ENCODE assay signal across 11 mouse cellular contexts in the genomic region with DNA sequence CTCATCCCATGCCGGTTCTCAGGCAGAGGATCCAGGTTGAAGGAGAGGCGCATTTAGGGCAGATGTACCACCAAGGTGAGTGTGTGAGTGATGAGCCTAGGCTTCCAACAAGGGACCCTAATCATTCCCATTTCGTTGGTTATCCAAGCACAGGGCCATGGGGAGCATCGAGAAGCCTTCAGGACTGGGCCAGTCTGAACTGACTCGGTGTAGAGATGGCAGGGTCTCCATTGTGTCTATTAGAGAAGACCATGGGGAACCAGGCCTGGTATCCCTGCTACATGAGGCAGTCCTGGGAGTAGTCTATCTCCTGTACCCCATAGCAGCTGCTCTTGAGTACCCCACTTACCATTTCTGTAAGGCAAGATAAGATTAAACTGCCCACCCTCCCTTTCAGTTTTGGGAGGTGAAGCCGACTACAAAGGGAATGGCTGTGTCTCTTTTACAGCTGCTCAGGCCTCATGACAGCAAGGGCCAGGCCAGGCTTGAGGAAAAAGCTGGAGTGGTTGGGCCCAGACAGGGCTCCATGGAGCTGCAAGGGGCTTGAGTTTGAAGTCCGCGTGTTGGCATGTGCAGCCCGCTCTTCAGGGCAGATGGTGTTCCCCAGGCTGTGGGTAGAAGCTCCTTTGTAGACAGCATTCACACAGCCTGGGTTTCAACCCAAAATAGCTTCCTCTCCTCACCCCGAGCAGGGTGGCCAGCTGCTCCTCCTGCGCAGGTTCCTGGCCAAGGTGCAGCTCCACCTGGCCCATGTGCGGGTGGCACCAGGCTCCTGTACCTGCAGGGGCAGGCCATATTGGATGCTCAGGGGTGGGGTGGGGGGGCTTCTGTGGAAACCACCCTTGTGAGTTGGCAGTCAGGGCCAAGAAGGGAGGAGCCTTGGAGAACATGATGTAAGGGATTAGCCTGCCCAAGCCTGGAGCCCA. TPM values are rescaled to one million over a fixed set of nuclear protein-coding genes. Genes with fewer than 3 reads are reported as not detected.
DNase-seq lines count a peak whose midpoint lies in the region; ATAC-seq and TF ChIP-seq lines count a peak whose summit lies in the region.
"Had no signal": no experiment of that assay in that cellular context is flagged by ENCODE, and none has a peak within 500 bp of the region (broad histone marks: within the 10 kb centered on the region; RNA-seq: fewer than 3 reads in every experiment).

No protein-coding gene starts in this region.

- DNase-seq in hindbrain, postnatal 0 days (ENCODE audit: low spot score): peak; percentile 38
- no peak for DNase-seq in hindbrain, embryonic 14.5 days (ENCODE audit: low spot score)
- peak; percentile 98 for DNase-seq in brain, adult 2 months (ENCODE audit: low read depth, low spot score)
- DNase-seq in right cerebral cortex, postnatal 25 days: peak; percentile 39
- DNase-seq in urinary bladder, postnatal 4 days (ENCODE audit: low spot score in 2 of 2): no peak
- no peak for DNase-seq in retina, embryonic 14.5 days (ENCODE audit: low spot score)
- DNase-seq in kidney, postnatal 10 days: no peak

- H3K27ac ChIP-seq in hindbrain, postnatal 0 days: peak overlapping the region; percentile 56; the same call in 1 of the 2 replicates
- no peak overlapping the region for H3K27ac ChIP-seq in hindbrain, embryonic 14.5 days
- H3K27ac ChIP-seq: embryonic facial prominence, embryonic 12.5 days; heart, embryonic 13.5 days; midbrain, embryonic 13.5 days had no signal

- peaks cover 13% of the 10 kb centered on the region for H3K4me1 ChIP-seq in hindbrain, postnatal 0 days (ENCODE audit: insufficient read depth, low read length)
- peaks cover 13% of the 10 kb centered on the region for H3K4me1 ChIP-seq in hindbrain, embryonic 14.5 days (replicated peaks; ENCODE audit: control insufficient read depth, insufficient read depth, low read length)

- TF ChIP-seq CTCF in hindbrain, postnatal 0 days (IDR thresholded peaks at IDR 0.05; ENCODE audit: low read depth): no peak

- ATAC-seq in hindbrain, postnatal 0 days: peak; percentile 68
- ATAC-seq in hindbrain, embryonic 14.5 days (ENCODE audit: low FRiP score): no peak
- ATAC-seq in common myeloid progenitor, adult 5-6 weeks (replicated peaks; ENCODE audit: low read depth, poor library complexity, severe bottlenecking): 0 out of 2 replicates have a peak, but pooled peaks have one; percentile 9
- ATAC-seq: midbrain, embryonic 13.5 days had no signal

- no peaks in the 10 kb centered on the region for H3K27me3 ChIP-seq in hindbrain, postnatal 0 days (ENCODE audit: insufficient read depth, low read length)
- no peaks in the 10 kb centered on the region for H3K27me3 ChIP-seq in hindbrain, embryonic 14.5 days (ENCODE audit: control insufficient read depth, insufficient read depth, low read length)
- H3K27me3 ChIP-seq: embryonic facial prominence, embryonic 12.5 days; midbrain, embryonic 13.5 days had no signal

- 80% methylated on average over 12 of the region's 12 CpGs for WGBS in hindbrain, postnatal 0 days
- 93% methylated on average over 12 of the region's 12 CpGs for WGBS in hindbrain, embryonic 14.5 days

- no peaks in the 10 kb centered on the region for H3K36me3 ChIP-seq in hindbrain, postnatal 0 days (ENCODE audit: insufficient read depth, low read length)
- H3K36me3 ChIP-seq in hindbrain, embryonic 14.5 days (replicated peaks; ENCODE audit: control insufficient read depth, insufficient read depth): no peaks in the 10 kb centered on the region
- H3K36me3 ChIP-seq: embryonic facial prominence, embryonic 12.5 days; heart, embryonic 13.5 days; midbrain, embryonic 13.5 days had no signal

- no peak overlapping the region for H3K9ac ChIP-seq in hindbrain, postnatal 0 days (replicated peaks; ENCODE audit: low read length)
- no peak overlapping the region for H3K9ac ChIP-seq in hindbrain, embryonic 14.5 days
- H3K9ac ChIP-seq: embryonic facial prominence, embryonic 12.5 days; heart, embryonic 13.5 days; midbrain, embryonic 13.5 days had no signal

- H3K4me2 ChIP-seq in hindbrain, postnatal 0 days (ENCODE audit: low read depth, low read length): no peak overlapping the region
- no peak overlapping the region for H3K4me2 ChIP-seq in hindbrain, embryonic 14.5 days (replicated peaks)
- H3K4me2 ChIP-seq: embryonic facial prominence, embryonic 12.5 days; heart, embryonic 13.5 days; midbrain, embryonic 13.5 days had no signal

- H3K4me3 ChIP-seq in hindbrain, postnatal 0 days (ENCODE audit: low read length): no peak overlapping the region
- no peak overlapping the region for H3K4me3 ChIP-seq in hindbrain, embryonic 14.5 days (replicated peaks; ENCODE audit: low read length)
- H3K4me3 ChIP-seq: embryonic facial prominence, embryonic 12.5 days; heart, embryonic 13.5 days; midbrain, embryonic 13.5 days had no signal

- H3K9me3 ChIP-seq in hindbrain, postnatal 0 days (ENCODE audit: low read length): no peaks in the 10 kb centered on the region
- H3K9me3 ChIP-seq in hindbrain, embryonic 14.5 days (ENCODE audit: control insufficient read depth, low read length): no peaks in the 10 kb centered on the region
- H3K9me3 ChIP-seq: embryonic facial prominence, embryonic 12.5 days; heart, embryonic 13.5 days; midbrain, embryonic 13.5 days had no signal

RNA-seq across cellular contexts. Expression of gene Klf13, which starts 52.6 kb away (rescaled TPM):
- total RNA-seq in hindbrain, postnatal 0 days (2014; rRNA removed): 30.7 and 34.0 TPM in 2 replicates
- 26.9 and 28.0 TPM in 2 replicates for polyA plus RNA-seq in hindbrain, postnatal 0 days (2015; fragmentation: Nextera tagmentation; extraction: Ambion mirVana)
- polyA plus RNA-seq in hindbrain, embryonic 14.5 days (2014; fragmentation: Nextera tagmentation; extraction: Ambion mirVana): 25.2 and 25.4 TPM in 2 replicates
- 16.4 and 20.1 TPM in 2 replicates for total RNA-seq in common myeloid progenitor, adult 5-6 weeks (2017)

Comparison
In these comparisons a context has a peak if more than half of its experiments do, and no peak if none do; other contexts are left out.
1. DNase-seq: peak in hindbrain, postnatal 0 days (single experiment), brain, adult 2 months (single experiment) and right cerebral cortex, postnatal 25 days (single experiment); none in hindbrain, embryonic 14.5 days (single experiment), urinary bladder, postnatal 4 days (0 of 2), retina, embryonic 14.5 days (single experiment) and kidney, postnatal 10 days (single experiment).